Mouse (Mus musculus): ENCODE data around the gene Ankrd45. TPM values are rescaled to one million over a fixed set of nuclear protein-coding genes. Genes with fewer than 3 reads are reported as not detected.

Gene Ankrd45
- polyA plus RNA-seq, 2 experiments = 1.1 to 1.5 TPM

GRCm38 (mm10) chr1:161199856-161200255 lies 57.4 kb downstream of the Ankrd45 start:
- 80% methylated on average over 5 of the region's 5 CpGs for WGBS
- no peak for TF ChIP-seq POLR2A (IDR thresholded peaks at IDR 0.05; ENCODE audit: borderline replicate concordance, extremely low read depth, insufficient read depth, insufficient read length)
- Histone ChIP-seq H3K4me2 (replicated peaks; ENCODE audit: low read depth, low read length, severe bottlenecking) (no peak overlapping the region), H3K27ac (replicated peaks; ENCODE audit: low read depth, low read length) (no peak overlapping the region), H3K36me3 (ENCODE audit: control insufficient read depth, insufficient read depth, low read length) (no peaks in the 10 kb centered on the region), H3K9ac (ENCODE audit: low read depth, low read length, severe bottlenecking) (no peak overlapping the region), H3K27me3 (ENCODE audit: control insufficient read depth, insufficient read depth, low read length) (no peaks in the 10 kb centered on the region), H3K9me3 (ENCODE audit: control insufficient read depth, low read length) (no peaks in the 10 kb centered on the region), H3K4me1 (ENCODE audit: control insufficient read depth, insufficient read depth, low read length) (peaks cover 5% of the 10 kb centered on the region; the same call in 1 of the 2 replicates), H3K4me3 (replicated peaks; ENCODE audit: low read length) (no peak overlapping the region)
- DNase-seq (ENCODE audit: low spot score) = no peak
- ATAC-seq (ENCODE audit: low FRiP score, low read depth) = no peak

DNA sequence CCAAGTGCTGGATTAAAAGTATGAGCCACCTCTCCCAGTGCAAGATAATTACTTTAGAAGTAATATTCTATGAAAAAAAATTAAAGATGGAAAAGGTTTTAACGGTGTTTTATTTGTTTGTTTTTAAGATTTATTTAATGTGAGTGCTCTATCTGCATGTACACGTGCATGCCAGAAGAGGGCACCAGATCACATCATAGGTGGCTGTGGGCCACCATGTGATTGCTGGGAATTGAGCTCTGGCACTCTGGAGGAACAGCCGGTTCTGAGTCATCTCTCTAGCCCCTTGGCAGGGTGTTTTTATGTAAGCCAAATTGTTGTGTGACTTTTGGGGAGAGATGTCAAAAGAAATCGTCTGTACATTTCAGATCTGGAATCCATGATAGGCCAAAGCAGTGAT lies 72.0 kb downstream of the Ankrd45 start:
- ATAC-seq (ENCODE audit: low FRiP score, low read depth) (no peak), DNase-seq (ENCODE audit: low spot score) (no peak)
- 28% methylated on average over 4 of the region's 4 CpGs for WGBS
- Histone ChIP-seq H3K36me3 (ENCODE audit: control insufficient read depth, insufficient read depth, low read length) (no peaks in the 10 kb centered on the region), H3K27ac (replicated peaks; ENCODE audit: low read depth, low read length) (no peak overlapping the region), H3K9me3 (ENCODE audit: control insufficient read depth, low read length) (no peaks in the 10 kb centered on the region), H3K27me3 (ENCODE audit: control insufficient read depth, insufficient read depth, low read length) (no peaks in the 10 kb centered on the region), H3K4me1 (ENCODE audit: control insufficient read depth, insufficient read depth, low read length) (no peaks in the 10 kb centered on the region), H3K9ac (ENCODE audit: low read depth, low read length, severe bottlenecking) (no peak overlapping the region), H3K4me3 (replicated peaks; ENCODE audit: low read length) (no peak overlapping the region), H3K4me2 (replicated peaks; ENCODE audit: low read depth, low read length, severe bottlenecking) (no peak overlapping the region)
- TF ChIP-seq POLR2A (IDR thresholded peaks at IDR 0.05; ENCODE audit: borderline replicate concordance, extremely low read depth, insufficient read depth, insufficient read length) = no peak

- Histone ChIP-seq H3K9me3 (ENCODE audit: control insufficient read depth, low read length) (no peaks in the 10 kb centered on the region), H3K27me3 (ENCODE audit: control insufficient read depth, insufficient read depth, low read length) (no peaks in the 10 kb centered on the region), H3K4me1 (ENCODE audit: control insufficient read depth, insufficient read depth, low read length) (no peaks in the 10 kb centered on the region), H3K9ac (ENCODE audit: low read depth, low read length, severe bottlenecking) (no peak overlapping the region), H3K36me3 (ENCODE audit: control insufficient read depth, insufficient read depth, low read length) (no peaks in the 10 kb centered on the region), H3K4me2 (replicated peaks; ENCODE audit: low read depth, low read length, severe bottlenecking) (no peak overlapping the region), H3K27ac (replicated peaks; ENCODE audit: low read depth, low read length) (no peak overlapping the region), H3K4me3 (replicated peaks; ENCODE audit: low read length) (no peak overlapping the region)
- 71% methylated on average over 3 of the region's 3 CpGs for WGBS
- TF ChIP-seq POLR2A (IDR thresholded peaks at IDR 0.05; ENCODE audit: borderline replicate concordance, extremely low read depth, insufficient read depth, insufficient read length) = no peak
- ATAC-seq (ENCODE audit: low FRiP score, low read depth) = no peak
- no peak for DNase-seq (ENCODE audit: low spot score)
Measured at GRCm38 (mm10) chr1:161219816-161220215, 77.3 kb downstream of the Ankrd45 start.

Other genes starting within 250 kb of the Ankrd45 start
- 7.9 and 8.8 TPM in 2 replicates for gene Rc3h1, start 236.3 kb upstream of the Ankrd45 start, polyA plus RNA-seq (2012; rRNA removed)
- gene Rc3h1, start 236.3 kb upstream of the Ankrd45 start, polyA plus RNA-seq (2014; fragmentation: Nextera tagmentation; extraction: Ambion mirVana) = 7.9 and 8.7 TPM in 2 replicates
- gene Serpinc1, start 164.1 kb upstream of the Ankrd45 start, polyA plus RNA-seq (2012; rRNA removed) = 4.9 and 7.5 TPM in 2 replicates
- gene Serpinc1, start 164.1 kb upstream of the Ankrd45 start, polyA plus RNA-seq (2014; fragmentation: Nextera tagmentation; extraction: Ambion mirVana) = 3.3 and 6.2 TPM in 2 replicates
- 5.2 and 5.4 TPM in 2 replicates for gene Zbtb37, start 107.8 kb upstream of the Ankrd45 start, polyA plus RNA-seq (2012; rRNA removed)
- gene Zbtb37, start 107.8 kb upstream of the Ankrd45 start, polyA plus RNA-seq (2014; fragmentation: Nextera tagmentation; extraction: Ambion mirVana) = 6.9 and 9.3 TPM in 2 replicates
- 14.7 and 19.7 TPM in 2 replicates for gene Dars2, start 72.0 kb upstream of the Ankrd45 start, polyA plus RNA-seq (2012; rRNA removed)
- gene Dars2, start 72.0 kb upstream of the Ankrd45 start, polyA plus RNA-seq (2014; fragmentation: Nextera tagmentation; extraction: Ambion mirVana) = 22.6 and 23.8 TPM in 2 replicates
- 13.1 and 13.3 TPM in 2 replicates for gene Cenpl, start 72.0 kb upstream of the Ankrd45 start, polyA plus RNA-seq (2012; rRNA removed)
- 25.7 and 27.3 TPM in 2 replicates for gene Cenpl, start 72.0 kb upstream of the Ankrd45 start, polyA plus RNA-seq (2014; fragmentation: Nextera tagmentation; extraction: Ambion mirVana)
- gene Klhl20, start 11.2 kb upstream of the Ankrd45 start, polyA plus RNA-seq (2012; rRNA removed) = 18.6 and 20.5 TPM in 2 replicates
- 19.3 and 20.6 TPM in 2 replicates for gene Klhl20, start 11.2 kb upstream of the Ankrd45 start, polyA plus RNA-seq (2014; fragmentation: Nextera tagmentation; extraction: Ambion mirVana)
- not detected in 2 replicates for gene Tex50, start 16.6 kb downstream of the Ankrd45 start, polyA plus RNA-seq (2012; rRNA removed)
- not detected in 2 replicates for gene Tex50, start 16.6 kb downstream of the Ankrd45 start, polyA plus RNA-seq (2014; fragmentation: Nextera tagmentation; extraction: Ambion mirVana)
- gene Prdx6, start 108.5 kb downstream of the Ankrd45 start, polyA plus RNA-seq (2012; rRNA removed) = 145 and 150 TPM in 2 replicates
- gene Prdx6, start 108.5 kb downstream of the Ankrd45 start, polyA plus RNA-seq (2014; fragmentation: Nextera tagmentation; extraction: Ambion mirVana) = 368 and 370 TPM in 2 replicates

All from limb, embryonic 14.5 days (tissue).